Mouse (Mus musculus): ENCODE results near the gene Gm266.

Gene Gm266

GRCm38 (mm10) chr12:111503063-111503567, 17.5 kb upstream of the Gm266 start:
- DNase-seq (ENCODE audit: low read depth, low spot score) = no peak

- DNase-seq (ENCODE audit: low read depth, low spot score) = no peak
Measured at GRCm38 (mm10) chr12:111500725-111501124, 15.1 kb upstream of the Gm266 start.

DNA sequence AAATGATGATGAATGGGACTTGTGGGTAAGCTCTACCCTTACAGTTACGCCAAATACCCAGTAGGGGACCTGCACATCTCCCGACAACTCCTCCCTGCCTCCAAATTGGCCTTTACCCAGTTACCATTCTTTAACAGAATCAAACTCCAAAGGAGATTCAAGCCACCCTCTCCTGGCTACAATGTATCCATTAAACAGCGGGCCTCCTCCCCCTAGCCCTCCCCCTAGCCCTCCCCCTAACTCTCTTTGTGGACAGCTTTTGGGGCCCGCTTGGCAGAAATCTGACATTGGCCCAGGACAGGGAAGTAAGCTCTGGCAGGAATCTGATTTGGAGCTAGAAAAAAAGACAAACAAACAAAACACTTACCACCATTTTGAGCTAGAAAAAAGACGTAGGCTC, 14.0 kb upstream of the Gm266 start:
- no peak for DNase-seq (ENCODE audit: low read depth, low spot score)

- DNase-seq (ENCODE audit: low read depth, low spot score) = peak; percentile 31
Measured at GRCm38 (mm10) chr12:111497076-111497475, 11.5 kb upstream of the Gm266 start.

DNA sequence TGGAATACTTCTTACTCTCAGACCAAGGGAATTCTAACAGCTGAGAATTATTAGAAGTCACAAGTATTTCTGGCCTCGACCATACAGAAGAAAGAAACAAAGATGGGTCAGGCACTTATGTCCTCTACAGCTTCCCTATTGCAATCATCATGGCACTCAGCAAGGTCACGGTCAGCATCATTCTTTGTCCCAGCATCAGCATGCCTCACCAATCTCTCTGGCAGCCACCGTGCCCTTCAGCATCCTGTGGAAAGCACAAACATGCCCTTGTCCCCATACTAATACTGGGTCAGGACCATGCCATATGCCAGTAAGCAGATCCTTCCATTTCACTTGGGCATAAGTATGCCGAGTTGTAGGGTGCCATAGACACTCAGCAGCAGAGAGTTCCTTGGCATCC, 9.3 kb upstream of the Gm266 start:
- DNase-seq (ENCODE audit: low read depth, low spot score) = no peak

- no peak for DNase-seq (ENCODE audit: low read depth, low spot score)
Measured at GRCm38 (mm10) chr12:111489261-111489865, 3.7 kb upstream of the Gm266 start.

- no peak for DNase-seq (ENCODE audit: low read depth, low spot score)
Measured at GRCm38 (mm10) chr12:111486455-111486854, 832 bp upstream of the Gm266 start.

GRCm38 (mm10) chr12:111485046-111485651, 474 bp downstream of the Gm266 start:
- DNase-seq (ENCODE audit: low read depth, low spot score) = no peak

- peak; percentile 27 for DNase-seq (ENCODE audit: low read depth, low spot score)
Measured at GRCm38 (mm10) chr12:111479917-111480316, 5.7 kb downstream of the Gm266 start.

DNA sequence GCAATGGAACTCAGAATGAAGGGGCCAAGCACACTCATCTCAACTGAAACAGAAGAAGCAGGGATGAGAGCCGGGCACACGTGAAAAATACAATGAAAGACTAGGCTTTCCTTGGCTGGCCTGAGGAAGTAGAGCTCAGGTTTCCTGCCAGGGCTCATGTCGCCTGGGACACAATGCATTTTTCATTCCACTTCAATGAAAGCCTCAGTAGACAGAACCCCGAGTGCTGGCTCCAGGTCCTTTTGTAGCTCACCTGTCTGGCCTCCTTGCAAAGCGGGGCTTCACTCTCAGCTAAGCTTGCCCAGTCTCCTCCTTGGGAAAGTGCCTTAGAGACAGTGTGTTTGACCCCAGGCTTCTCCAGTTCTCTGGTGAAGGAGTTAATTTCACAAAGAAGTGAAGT, 6.7 kb downstream of the Gm266 start:
- no peak for DNase-seq (ENCODE audit: low read depth, low spot score)

DNA sequence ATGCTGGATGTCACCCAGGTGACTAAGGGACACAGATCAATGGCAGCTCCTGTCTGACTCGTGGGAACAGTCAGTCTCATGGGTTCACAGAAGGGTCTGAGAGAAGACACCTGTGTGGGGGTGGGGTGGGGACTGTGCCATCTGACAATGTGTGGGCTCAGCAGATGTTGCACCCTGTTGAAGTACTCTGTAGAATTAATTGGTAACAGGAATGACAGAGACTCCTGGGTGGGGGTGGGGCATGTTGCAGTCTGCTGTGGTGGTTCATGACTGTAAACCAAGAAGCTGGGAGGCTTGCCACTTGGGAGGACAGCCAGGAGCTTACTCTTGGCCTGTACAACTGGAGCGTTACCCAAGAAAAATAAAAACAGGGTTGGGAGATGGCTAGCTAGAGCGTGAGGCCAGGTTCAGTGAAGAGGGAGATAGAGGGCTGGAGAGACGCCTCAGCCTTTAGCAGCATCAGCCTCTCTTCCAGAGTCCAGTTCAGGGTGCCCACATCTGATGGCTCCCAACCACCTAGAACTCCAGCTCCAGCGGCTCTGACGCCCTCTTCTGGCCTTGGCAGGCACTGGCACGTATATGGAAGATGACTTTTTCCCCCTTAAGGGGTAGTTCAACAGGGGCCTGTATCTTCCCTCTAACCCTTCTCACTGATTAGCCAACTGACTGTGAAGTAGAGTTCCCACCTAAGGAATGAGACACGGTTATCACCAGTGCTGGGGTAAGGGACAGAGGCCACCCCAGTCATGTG, 10.6 kb downstream of the Gm266 start:
- no peak for DNase-seq (ENCODE audit: low read depth, low spot score)

DNA sequence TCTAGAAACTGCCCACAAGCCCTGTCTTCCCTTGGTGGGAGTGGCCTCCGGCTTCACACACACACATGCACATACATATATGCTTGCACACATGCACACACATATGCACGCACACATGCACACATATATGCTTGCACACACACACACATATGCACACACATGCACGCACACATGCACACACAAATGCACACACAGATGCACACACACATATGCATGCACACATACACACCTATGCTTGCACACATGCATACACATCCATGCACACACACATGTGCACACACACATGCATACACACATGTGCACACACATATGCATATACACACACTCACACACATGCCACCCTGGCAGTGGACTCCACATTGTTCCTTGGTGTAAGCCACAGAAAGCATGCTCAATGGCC, 11.2 kb downstream of the Gm266 start:
- no peak for DNase-seq (ENCODE audit: low read depth, low spot score)

DNA sequence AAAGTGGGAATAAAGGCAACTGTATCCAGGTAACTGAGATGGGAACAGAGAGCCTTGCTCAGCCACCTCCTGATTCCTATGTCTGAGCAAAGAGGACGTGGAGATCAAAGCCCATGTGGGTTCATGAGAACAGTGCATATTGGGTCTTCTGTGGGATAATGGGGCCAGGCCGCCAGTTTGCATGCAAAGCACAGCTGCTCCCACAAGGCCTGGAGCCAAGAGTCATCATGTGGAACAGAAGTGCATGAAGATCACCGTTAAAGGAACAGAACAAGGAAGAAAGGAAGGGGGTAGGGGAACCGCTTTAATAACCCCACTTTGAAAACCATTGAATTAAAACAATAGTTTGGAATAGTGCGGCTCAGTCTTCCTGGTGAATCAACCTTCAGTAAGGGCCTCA, 12.7 kb downstream of the Gm266 start:
- no peak for DNase-seq (ENCODE audit: low read depth, low spot score)

GRCm38 (mm10) chr12:111471721-111472120, 13.9 kb downstream of the Gm266 start:
- DNase-seq (ENCODE audit: low read depth, low spot score) = no peak

- no peak for DNase-seq (ENCODE audit: low read depth, low spot score)
Measured at GRCm38 (mm10) chr12:111471119-111471518, 14.5 kb downstream of the Gm266 start.

- peak; percentile 68 for DNase-seq (ENCODE audit: low read depth, low spot score)
Measured at GRCm38 (mm10) chr12:111469507-111469906, 16.1 kb downstream of the Gm266 start.

- no peak for DNase-seq (ENCODE audit: low read depth, low spot score)
Measured at GRCm38 (mm10) chr12:111468206-111468605, 17.4 kb downstream of the Gm266 start.

GRCm38 (mm10) chr12:111466369-111466768, 19.3 kb downstream of the Gm266 start:
- DNase-seq (ENCODE audit: low read depth, low spot score) = no peak

- DNase-seq (ENCODE audit: low read depth, low spot score) = no peak
Measured at GRCm38 (mm10) chr12:111463570-111463969, 22.1 kb downstream of the Gm266 start.

DNA sequence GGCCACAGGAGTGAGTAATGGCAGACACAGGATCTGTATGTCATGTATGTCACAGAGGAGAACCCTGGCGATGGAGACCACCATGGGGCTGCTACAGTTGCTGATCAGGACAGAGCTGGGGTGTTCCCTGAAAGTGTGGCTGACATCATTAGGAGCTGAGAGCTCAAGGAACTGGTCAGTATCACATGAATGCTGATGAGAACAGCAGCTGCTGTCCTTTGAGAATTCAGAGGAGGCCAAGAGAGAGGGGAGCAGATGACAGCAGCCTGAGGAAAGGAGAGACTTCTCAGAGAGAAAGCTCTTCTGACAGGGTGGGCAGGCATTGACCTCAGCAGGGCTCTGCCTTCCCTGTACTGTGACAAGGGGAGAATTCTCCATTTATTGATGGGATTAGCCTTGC, 27.9 kb downstream of the Gm266 start:
- no peak for DNase-seq (ENCODE audit: low read depth, low spot score)

DNA sequence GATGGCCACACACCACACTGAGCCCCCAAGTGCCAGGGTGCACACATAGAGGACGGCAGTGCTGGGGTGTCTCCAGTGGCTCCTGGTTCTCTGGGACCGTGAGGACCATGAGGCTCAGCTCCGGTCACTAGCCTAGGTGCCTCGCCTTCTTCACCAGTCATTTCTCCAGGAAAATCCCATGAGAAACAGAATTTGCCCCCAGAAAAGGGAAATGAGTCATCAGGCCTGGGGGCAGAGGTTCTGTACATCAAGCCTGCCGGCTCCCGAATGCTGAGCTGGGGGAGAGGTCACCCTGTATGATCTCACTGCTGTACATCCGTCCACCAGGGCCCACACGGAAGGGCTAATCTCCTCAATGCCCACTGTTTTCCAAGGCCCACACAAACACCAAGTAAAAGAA, 29.8 kb downstream of the Gm266 start:
- no peak for DNase-seq (ENCODE audit: low read depth, low spot score)

DNA sequence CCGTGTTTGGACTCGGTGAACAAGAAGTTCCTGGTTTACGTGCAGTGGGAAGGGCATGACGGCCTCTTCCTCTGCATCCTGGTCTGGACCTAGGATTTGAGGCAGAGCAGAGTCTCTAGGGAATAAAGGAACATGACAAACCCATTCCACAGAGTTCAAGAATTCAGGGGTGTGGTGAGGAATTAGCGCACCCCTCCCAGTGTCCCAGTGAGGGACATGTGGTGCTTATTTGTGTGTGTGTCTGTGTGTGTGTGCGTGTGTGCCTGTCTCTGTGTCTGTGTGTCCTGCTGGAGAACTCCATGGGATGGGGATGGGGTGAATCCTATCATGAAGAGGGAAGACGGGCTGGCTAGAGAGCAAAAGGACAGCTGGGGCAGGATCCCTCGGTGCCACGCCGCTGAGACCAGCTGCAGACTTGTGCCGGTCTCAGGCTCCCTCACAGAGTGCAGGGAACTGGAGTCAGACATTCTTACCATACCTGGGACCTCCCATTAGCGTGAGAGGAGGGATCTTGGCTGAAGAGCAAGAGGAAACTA, 30.2 kb downstream of the Gm266 start:
- no peak for DNase-seq (ENCODE audit: low read depth, low spot score)
